Mouse (Mus musculus) midbrain, embryonic 16.5 days (tissue): ENCODE results near the gene Kcnab1. TPM values are rescaled to one million over a fixed set of nuclear protein-coding genes. Genes with fewer than 3 reads are reported as not detected.
A peak's percentile ranks its signal among the peaks of the same experiment; 100 is the strongest.
"Not testable (repeated sequence)": the region's sequence is repeated elsewhere in the genome, so short reads cannot be mapped to it uniquely, and the experiment has no call there.

ENCODE experiments used
- ATAC-seq: fragments of 200-750 bp; cut with Nextera tagmentation; 2 replicates; pipeline ENCODE4 v1.8.0; 2017; ENCODE audit warnings: moderate TSS enrichment
- H3K27ac ChIP-seq: fragments of 300-500 bp; sonication (generic); 2 replicates; pipeline ENCODE4 v1.5.1; 2014; ENCODE audit warnings: mild to moderate bottlenecking, low read length, mixed read lengths
- H3K27me3 ChIP-seq: fragments of 300-500 bp; sonication (generic); 2 replicates; pipeline ENCODE4 v1.6.1; 2014; ENCODE audit warnings: low read depth, low read length, mixed read lengths; ENCODE audit not compliant: control insufficient read depth, insufficient read depth
- H3K36me3 ChIP-seq: fragments of 300-500 bp; sonication (generic); 2 replicates; pipeline ENCODE4 v1.6.1; 2014; ENCODE audit warnings: mild to moderate bottlenecking, low read length, moderate library complexity, mixed read lengths; ENCODE audit not compliant: control insufficient read depth, insufficient read depth
- H3K4me1 ChIP-seq: fragments of 300-500 bp; sonication (generic); 2 replicates; pipeline ENCODE4 v1.6.1; 2014; ENCODE audit warnings: mild to moderate bottlenecking, low read length, mixed read lengths; ENCODE audit not compliant: control insufficient read depth, insufficient read depth
- H3K4me2 ChIP-seq: fragments of 300-500 bp; sonication (generic); 2 replicates; pipeline ENCODE4 v1.6.1; 2014; ENCODE audit warnings: mild to moderate bottlenecking, low read length, mixed read lengths
- H3K4me3 ChIP-seq: fragments of 300-500 bp; sonication (generic); 2 replicates; pipeline ENCODE4 v1.5.1; 2014; ENCODE audit warnings: low read depth, mild to moderate bottlenecking, low read length, moderate library complexity, mixed read lengths
- H3K9ac ChIP-seq: fragments of 300-500 bp; sonication (generic); 2 replicates; pipeline ENCODE4 v1.6.1; 2014; ENCODE audit warnings: low read depth, low read length, mixed read lengths
- H3K9me3 ChIP-seq: fragments of 300-500 bp; sonication (generic); replicated peaks from 2 replicates; pipeline ENCODE4 v1.6.1; 2014; ENCODE audit warnings: mild to moderate bottlenecking, low read length, mixed read lengths; ENCODE audit not compliant: control insufficient read depth, poor library complexity, severe bottlenecking
- WGBS: fragments of 180-500 bp; shearing (Covaris S2); extraction: QIAGEN DNeasy Blood & Tissue Kit; methylation state at CpG from one replicate; pipeline ENCODE4 v1.1.7; 2014; 5-methylcytosine and 5-hydroxymethylcytosine counted together
- polyA plus RNA-seq: library from polyadenylated mRNA; unstranded; fragments of >200 nt; fragmentation: Nextera tagmentation; extraction: Ambion mirVana; gene quantifications from 2 replicates; pipeline ENCODE4 v1.2.1, GENCODE M21; 2015

Gene Kcnab1
- polyA plus RNA-seq, 1 experiment from 2014 or later, result 9.0 TPM

DNA sequence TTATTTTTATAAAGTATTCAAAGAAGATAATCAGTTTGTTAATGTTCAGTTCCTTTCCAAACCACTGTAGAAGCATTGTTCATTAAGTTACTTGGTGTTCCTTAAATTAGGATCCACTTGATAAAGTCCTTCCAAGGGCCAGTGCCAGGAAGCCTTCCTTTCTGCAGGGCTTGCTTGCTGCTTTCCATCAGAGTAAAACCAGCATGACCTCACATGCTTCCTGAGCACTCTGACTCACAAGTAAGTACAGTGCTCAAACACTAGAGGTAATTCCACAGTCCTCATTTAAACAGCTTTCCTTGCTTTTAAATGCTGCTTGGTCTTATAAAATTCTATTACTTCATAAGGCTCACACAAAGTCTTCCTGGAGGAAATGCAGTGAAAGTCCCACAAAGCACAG is 276.6 kb downstream of the Kcnab1 start:
- peaks cover 8% of the 10 kb centered on the region; the same call in 1 of the 2 replicates for H3K4me1 ChIP-seq
- H3K4me2 ChIP-seq, result no peak overlapping the region
- no peak for ATAC-seq
- H3K27me3 ChIP-seq, result no peaks in the 10 kb centered on the region
- no peaks in the 10 kb centered on the region for H3K9me3 ChIP-seq
- no peak overlapping the region for H3K9ac ChIP-seq
- H3K4me3 ChIP-seq, result no peak overlapping the region
- H3K27ac ChIP-seq, result no peak overlapping the region
- H3K36me3 ChIP-seq, result peaks cover 19% of the 10 kb centered on the region

DNA sequence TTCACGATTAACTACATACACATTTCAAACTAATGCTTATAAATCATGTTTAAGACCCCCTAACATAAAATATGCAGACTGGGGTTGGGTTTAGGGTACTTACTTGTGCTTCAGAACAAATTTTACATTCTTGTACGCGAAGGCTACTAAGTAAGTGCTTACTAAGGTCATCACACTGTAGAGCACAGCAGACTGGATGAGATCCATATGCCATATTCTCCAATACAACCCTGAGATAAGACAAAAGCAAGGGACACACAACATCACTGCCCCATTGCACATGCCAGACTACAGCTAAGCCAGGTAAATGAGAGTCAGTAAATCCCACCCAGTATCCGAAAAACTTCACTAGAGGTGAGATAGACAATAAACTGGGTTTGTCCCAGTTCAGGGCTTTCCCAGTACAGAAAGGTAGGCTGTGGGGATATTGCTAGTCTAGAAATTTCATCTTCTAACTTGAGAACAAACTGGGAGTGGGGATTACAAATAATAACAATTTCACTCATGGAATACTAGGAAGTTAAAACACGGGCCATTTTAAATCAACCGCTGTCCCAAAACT is 282.1 kb downstream of the Kcnab1 start:
- Histone ChIP-seq H3K36me3 (peaks cover 17% of the 10 kb centered on the region), H3K4me2 (peak overlapping the region; percentile 68), H3K27ac (no peak overlapping the region), H3K9ac (peak overlapping the region; percentile 78), H3K27me3 (no peaks in the 10 kb centered on the region), H3K9me3 (no peaks in the 10 kb centered on the region), H3K4me1 (peaks cover 17% of the 10 kb centered on the region), H3K4me3 (peak overlapping the region; percentile 63)
- 42% methylated on average over 6 of the region's 6 CpGs for WGBS
- ATAC-seq, result no peak

DNA sequence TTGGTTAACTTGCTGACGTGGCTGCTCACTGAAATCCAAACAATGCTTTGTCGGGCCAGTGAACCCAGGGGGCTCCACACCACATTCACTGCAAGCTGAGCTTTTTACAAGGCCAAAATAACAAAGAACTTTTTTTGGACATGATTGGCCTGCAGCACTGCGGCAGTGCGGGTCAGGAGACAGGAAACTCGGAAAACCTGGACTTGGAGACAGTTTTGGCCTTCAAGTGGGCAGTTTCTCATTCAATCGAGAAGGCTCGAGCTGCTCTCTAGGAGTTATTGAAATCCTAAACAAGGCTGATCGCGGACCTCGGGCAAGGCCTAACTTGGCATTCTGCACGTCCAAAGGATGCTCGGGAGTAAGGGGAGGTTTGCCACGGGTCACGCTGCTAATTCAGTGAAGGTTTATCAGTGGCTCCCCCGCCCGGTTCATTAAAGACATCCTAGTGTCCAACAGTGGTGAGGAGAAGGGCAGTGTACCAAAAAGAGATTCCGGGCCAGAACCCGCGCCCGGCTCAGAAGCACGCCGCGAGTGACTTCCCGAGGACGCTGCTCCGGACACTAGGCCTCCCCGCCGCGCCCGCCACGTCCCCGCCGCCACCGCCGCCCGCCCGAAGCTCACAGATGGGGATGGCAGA is 282.7 kb downstream of the Kcnab1 start:
- Histone ChIP-seq H3K4me2 (peak overlapping the region; percentile 68), H3K9ac (peak overlapping the region; percentile 78), H3K27me3 (no peaks in the 10 kb centered on the region), H3K27ac (peak overlapping the region; percentile 78), H3K9me3 (no peaks in the 10 kb centered on the region), H3K4me3 (peak overlapping the region; percentile 63), H3K36me3 (peaks cover 12% of the 10 kb centered on the region), H3K4me1 (peaks cover 17% of the 10 kb centered on the region)
- WGBS, result under 1% methylated on average over 35 of the region's 37 CpGs
- peak; percentile 76 for ATAC-seq

DNA sequence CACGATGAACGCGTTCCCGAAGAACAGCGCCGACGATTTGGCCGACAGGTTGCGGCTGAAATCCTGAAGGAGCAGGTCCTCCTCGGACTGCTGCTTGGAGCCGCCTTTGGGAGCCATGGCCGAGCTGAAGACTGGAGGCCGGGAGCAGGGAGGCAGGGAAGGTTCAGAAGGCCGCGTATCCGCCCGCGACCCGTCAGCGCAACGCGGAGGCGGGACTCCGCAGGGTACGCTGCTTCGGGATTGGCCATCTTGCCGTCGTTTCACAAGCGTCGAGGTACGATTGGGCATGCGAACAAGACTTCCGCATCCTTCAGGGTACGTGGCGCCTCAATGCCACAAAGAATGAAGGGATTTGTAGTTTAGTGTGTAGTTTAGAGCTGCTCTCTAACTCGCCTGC is 283.2 kb downstream of the Kcnab1 start, which contains the start of gene Ssr3:
Gene Ssr3 (minus strand): TSS at position 203 of the 397 bp plus-strand sequence.
- peaks cover 6% of the 10 kb centered on the region for H3K36me3 ChIP-seq
- H3K27ac ChIP-seq, result peak within 1 kb of the TSS; percentile 78
- peak within 1 kb of the TSS; percentile 63 for H3K4me3 ChIP-seq
- WGBS, result 0% methylated on average over 36 of the region's 36 CpGs
- no peaks in the 10 kb centered on the region for H3K9me3 ChIP-seq
- H3K4me2 ChIP-seq, result peak within 1 kb of the TSS; percentile 68
- H3K4me1 ChIP-seq, result peaks cover 17% of the 10 kb centered on the region
- no peaks in the 10 kb centered on the region for H3K27me3 ChIP-seq
- peak; percentile 100 for ATAC-seq
- H3K9ac ChIP-seq, result peak within 1 kb of the TSS; percentile 78

DNA sequence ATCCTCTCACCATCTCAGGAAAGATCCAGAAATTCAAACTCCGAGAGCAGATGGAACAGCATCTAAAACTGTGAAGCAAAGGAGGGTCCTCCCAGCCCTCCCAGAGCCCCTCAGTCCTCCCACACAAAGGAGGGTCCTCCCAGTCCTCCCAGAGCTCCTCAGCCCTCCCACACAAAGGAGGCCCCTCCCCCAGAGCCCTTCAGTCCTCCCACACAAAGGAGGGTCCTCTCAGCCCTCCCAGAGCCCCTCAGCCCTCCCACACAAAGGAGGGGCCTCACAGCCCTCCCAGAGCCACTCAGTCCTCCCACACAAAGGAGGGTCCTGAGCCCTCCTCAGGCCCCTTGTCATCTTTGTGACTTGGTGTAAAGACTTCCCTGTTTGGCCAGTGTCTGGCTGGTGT is 285.9 kb downstream of the Kcnab1 start:
- H3K27ac ChIP-seq, H3K9me3 ChIP-seq, ATAC-seq, H3K27me3 ChIP-seq, H3K4me2 ChIP-seq, H3K9ac ChIP-seq, H3K4me3 ChIP-seq, H3K36me3 ChIP-seq: not testable (repeated sequence)
- peaks cover 14% of the 10 kb centered on the region for H3K4me1 ChIP-seq
- 73% methylated on average over 1 of the region's 1 CpGs for whole genome bisulfite sequencing

DNA sequence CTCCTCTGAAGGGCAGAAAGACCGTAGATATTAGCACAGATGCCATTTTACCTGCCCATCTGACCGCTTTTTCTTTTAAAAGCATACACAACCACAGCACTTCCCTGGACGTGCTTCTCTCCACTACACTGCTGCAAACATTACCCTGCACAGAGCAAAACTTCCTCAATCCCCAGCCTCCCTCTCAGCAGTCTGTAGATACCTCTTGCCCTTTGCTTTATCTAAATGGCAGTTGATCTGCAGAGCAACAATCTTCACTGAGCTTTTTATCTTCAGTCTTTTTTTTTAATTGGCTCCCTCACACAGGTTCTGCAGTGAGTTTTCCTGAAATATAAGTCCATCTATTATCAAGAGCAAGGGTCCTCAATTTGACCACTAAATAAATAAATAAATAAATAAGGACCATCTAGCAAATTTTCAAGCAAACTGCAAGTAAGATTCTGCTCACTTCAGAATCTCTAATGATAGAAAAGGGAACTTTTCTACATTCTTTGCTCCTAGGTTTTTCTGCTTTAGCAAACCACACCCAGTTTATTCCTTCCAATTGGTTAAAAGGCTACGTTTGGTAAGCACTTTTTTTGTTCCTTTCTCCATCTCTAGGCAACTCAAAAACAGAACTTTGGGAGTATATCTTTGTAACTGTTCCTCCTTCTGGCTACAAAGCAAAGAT is 287.8 kb downstream of the Kcnab1 start:
- H3K4me3 ChIP-seq, result no peak overlapping the region
- no peaks in the 10 kb centered on the region for H3K9me3 ChIP-seq

DNA sequence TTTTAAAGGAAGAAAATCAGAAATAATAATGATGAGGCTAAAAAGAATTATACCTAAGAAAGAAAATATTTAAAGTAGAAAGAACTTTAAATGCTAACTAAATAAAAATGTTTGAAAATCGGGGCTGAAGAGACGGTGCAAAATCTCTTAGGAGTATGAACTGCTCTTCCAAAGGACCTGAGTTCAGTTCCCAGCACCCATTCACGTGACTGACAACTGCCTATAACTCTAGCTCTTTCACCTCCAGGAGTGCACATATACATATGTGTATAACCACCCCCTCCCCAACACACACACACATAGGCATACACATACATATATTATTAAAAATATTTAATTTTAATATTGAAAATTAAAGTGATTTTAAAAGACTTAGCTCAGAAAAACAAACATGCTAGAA is 288.4 kb downstream of the Kcnab1 start:
- Histone ChIP-seq H3K9me3 (no peaks in the 10 kb centered on the region), H3K9ac (no peak overlapping the region), H3K4me3 (no peak overlapping the region), H3K36me3 (no peaks in the 10 kb centered on the region), H3K4me1 (0 out of 2 replicates have a peak, but pooled peaks cover 2% of the 10 kb centered on the region), H3K27ac (no peak overlapping the region), H3K27me3 (no peaks in the 10 kb centered on the region), H3K4me2 (no peak overlapping the region)
- ATAC-seq, result no peak
- 93% methylated on average over 3 of the region's 3 CpGs for WGBS

More for the DNA sequence above, 287.8 kb downstream of the Kcnab1 start:
- ATAC-seq, result no peak
- Histone ChIP-seq H3K36me3 (no peaks in the 10 kb centered on the region), H3K27me3 (no peaks in the 10 kb centered on the region), H3K4me2 (no peak overlapping the region), H3K9ac (no peak overlapping the region), H3K27ac (no peak overlapping the region), H3K4me1 (0 out of 2 replicates have a peak, but pooled peaks cover 2% of the 10 kb centered on the region)
- WGBS, result 75% methylated on average over 4 of the region's 4 CpGs

DNA sequence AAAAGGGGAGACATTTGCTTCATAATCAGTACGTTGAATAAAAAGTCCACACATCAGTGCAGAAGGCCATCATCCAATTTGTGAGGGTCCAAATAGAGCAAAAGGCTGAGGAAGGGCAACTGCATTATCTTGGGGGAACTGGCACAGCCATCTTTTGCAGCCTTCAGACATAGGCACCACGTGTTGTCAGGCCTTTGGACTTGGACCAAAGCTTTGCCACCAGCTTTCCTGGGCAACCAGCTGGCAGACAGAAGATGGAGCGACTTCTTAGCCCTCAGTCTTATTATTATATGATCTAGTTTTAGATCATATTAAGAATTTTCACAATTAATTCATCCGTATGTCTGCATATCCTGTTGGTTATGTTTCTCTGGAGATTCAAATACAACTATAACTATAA is 296.6 kb downstream of the Kcnab1 start:
- H3K9me3 ChIP-seq, result no peaks in the 10 kb centered on the region
- no peaks in the 10 kb centered on the region for H3K4me1 ChIP-seq
- H3K27ac ChIP-seq, result no peak overlapping the region
- 79% methylated on average over 4 of the region's 4 CpGs for WGBS
- H3K36me3 ChIP-seq, result no peaks in the 10 kb centered on the region
- no peaks in the 10 kb centered on the region for H3K27me3 ChIP-seq
- no peak for ATAC-seq
- no peak overlapping the region for H3K4me3 ChIP-seq
- no peak overlapping the region for H3K4me2 ChIP-seq
- H3K9ac ChIP-seq, result no peak overlapping the region

DNA sequence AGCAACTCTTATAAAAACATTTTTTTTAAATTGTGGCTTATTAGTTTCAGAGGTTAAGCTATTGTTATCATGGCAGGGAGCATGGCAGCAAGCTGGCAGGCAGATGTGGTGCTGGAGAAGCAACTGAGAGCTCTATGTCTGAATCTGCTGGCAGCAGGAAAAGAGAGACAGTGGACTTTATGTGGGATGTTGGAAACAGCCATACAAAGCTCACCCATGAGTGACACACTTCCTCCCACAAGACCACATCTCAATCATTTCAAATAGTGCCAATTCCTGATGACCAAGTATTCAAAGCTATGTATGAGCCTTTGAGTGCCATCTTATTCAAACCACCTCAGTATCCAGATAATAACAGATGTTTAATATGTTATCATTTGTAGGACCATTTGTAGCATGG is 298.7 kb downstream of the Kcnab1 start:
- Histone ChIP-seq H3K27ac (no peak overlapping the region), H3K4me1 (no peaks in the 10 kb centered on the region), H3K27me3 (no peaks in the 10 kb centered on the region), H3K4me3 (no peak overlapping the region), H3K4me2 (no peak overlapping the region), H3K36me3 (no peaks in the 10 kb centered on the region), H3K9me3 (no peaks in the 10 kb centered on the region), H3K9ac (no peak overlapping the region)
- ATAC-seq, result no peak
